Mouse (Mus musculus) forelimb bud, embryonic 11.5 days (tissue): ENCODE measurements around the gene Tle3.

Source experiments
- DNase-seq: peaks from one replicate; pipeline ENCODE4 v3.0.0-alpha.2; 2012; ENCODE audit warnings: low read depth, low spot score

Tle3 gene

GRCm38 (mm10) chr9:61434062-61434461, 61.9 kb downstream of the Tle3 start:
- no peak for DNase-seq

DNA sequence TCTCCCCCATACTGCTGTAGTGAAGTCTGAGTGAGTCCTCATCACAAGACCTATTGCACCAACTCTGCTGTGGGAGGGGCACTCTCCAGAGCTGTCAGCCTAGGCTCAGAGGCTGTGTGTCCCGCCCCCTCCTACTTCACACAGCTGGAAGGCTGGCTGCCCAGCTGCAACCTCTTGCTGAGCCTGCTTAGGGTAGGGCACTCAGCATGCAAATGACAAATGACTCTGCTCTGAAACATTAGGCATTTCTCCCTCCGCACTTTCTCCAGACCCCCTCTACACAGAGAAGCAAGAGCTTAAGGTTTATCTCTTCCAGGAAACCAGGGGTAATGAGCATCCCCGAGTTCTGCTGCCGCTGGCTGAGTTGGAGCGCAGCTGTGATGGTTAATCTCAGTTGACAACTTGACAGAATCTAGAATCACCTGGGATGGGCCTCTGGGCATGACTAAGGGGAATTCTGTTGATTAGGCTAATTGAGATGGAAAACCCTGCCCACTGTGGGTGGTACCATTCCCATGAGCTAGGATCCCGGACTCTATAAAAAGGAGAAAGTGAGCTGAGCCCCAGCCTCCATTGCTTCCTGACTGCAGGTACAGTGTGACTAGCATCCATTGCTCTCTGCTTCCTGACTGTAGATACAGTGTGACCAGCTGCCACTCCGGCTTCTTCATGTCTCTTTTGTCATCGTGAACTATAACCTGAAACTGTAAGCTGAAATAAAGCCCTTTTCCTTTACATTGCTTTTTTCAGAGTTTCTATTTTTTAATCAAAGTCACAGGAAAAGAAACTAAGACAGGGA, 63.2 kb downstream of the Tle3 start:
- peak; percentile 41 for DNase-seq

GRCm38 (mm10) chr9:61436104-61436503, 63.9 kb downstream of the Tle3 start:
- DNase-seq: no peak

- DNase-seq: no peak
These were observed 64.6 kb downstream of the Tle3 start for GRCm38 (mm10) chr9:61436761-61437160.

GRCm38 (mm10) chr9:61439092-61439491, 66.9 kb downstream of the Tle3 start:
- DNase-seq: no peak

- DNase-seq: no peak
These were observed 67.8 kb downstream of the Tle3 start for GRCm38 (mm10) chr9:61439979-61440378.

DNA sequence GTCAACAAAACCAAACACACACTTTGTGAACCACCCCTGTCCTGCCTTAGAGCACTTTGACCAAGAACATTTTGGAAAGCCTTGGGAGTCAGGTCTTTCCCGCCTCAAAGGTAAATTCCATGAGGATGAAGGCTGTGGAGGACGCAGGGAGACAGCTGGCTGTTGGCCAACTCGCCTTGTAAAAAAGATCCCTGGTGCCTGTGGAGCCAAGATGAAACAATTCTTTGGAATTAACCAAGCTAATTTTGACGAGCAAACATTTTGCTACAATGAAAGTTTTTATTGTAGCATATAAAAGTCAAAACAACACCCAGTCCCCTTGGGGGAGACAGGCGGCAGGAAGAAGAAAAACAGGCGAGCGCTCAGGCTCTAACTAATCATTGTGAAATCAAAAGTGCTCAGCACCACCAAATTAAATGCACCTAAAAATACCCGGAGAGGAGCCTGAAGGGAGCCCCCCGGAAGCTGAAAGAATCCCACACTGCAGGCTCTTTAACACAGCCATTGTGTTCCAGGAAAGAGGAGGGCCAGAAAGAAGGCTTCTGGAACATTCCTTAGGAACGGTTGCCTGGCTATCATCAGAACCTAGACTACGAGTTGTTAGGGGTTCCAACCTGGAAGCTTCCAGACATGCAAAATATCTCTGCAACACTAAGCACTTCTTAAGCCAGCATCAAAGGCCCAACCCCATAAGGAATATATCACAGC, 69.2 kb downstream of the Tle3 start:
- peak; percentile 72 for DNase-seq

- no peak for DNase-seq
These were observed 70.9 kb downstream of the Tle3 start for GRCm38 (mm10) chr9:61442951-61443630.

- DNase-seq: no peak
These were observed 73.0 kb downstream of the Tle3 start for GRCm38 (mm10) chr9:61445151-61445550.

DNA sequence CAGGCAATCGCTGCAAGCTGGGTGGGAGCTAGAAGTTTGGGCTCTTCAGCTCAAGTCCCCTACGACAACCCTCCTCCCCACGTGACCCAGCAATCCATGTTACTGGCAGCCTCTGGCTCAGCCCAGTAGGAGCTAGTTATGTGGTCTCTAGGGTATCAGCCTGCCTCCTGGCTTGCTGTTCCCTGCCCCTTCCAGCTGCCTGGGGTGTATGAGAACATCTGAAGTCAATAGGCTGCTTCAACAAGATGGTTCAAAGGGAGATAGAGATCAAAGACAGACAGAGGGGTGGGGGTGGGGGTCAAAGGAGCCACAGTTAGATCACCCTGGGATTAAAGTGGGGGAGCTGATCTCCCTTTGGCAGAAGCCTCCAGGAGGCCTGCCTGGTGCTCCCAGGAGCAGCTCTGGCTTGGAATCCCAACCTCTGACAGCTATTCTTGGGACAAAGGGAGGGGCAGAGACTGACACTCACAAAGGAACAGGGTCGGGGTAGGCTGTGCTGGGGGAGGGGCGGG, 73.6 kb downstream of the Tle3 start:
- no peak for DNase-seq

GRCm38 (mm10) chr9:61446965-61447364, 74.8 kb downstream of the Tle3 start:
- DNase-seq: no peak

GRCm38 (mm10) chr9:61449363-61449904, 77.3 kb downstream of the Tle3 start:
- DNase-seq: no peak

DNA sequence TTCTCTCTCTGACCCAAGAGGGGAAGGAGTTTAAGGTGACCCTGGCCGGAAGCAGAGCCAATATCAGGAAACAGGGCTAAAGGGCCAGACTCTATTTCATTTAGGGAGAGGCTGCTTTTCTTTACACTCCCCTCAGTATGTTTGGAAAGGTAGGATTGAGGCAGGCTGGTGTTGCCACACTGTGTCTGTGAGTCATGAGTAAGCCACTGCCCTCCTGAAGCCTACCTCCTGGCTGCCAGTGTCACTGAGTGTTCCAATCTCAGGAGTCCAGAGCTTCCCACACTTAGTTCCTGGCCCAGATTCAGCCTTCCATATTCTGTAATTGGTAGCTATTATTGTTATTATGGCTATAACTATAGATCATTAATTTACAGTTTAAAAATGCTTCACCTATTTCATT, 79.9 kb downstream of the Tle3 start:
- DNase-seq: no peak

GRCm38 (mm10) chr9:61455861-61456261, 83.7 kb downstream of the Tle3 start:
- no peak for DNase-seq

DNA sequence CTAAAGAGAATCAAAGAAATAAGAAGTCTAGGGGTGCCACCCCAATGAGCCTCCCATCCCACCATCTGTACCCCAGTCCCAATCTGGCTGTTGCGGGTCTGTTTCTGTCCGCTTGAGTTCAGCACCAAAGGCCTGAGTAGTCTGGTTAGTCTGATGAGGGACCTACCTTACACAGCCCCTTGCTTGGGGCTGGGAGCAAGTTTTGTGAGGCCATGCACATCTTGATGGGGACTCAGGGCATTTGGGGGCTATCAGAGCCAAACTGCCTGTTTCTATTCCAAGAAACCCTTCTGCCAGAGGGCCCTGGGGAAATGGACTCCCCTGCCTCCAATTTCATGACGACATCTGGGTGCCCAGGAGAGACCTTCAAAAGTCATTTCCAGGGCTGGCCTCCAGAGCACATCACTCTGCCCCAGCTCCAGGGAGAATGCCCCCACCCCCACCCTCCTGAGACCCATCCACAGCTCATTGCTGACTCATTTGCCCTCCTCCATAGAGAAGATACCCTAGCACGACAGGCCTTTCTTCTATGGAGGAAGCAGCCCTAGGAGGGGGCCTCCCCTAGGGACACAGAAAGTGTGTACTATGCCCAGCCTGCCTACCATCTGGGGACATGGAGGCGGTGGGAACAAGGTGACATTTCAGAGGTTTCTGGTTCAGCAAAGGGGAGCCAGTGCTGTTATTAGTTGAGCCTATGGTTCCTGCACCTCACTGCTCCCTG, 84.4 kb downstream of the Tle3 start:
- no peak for DNase-seq

DNA sequence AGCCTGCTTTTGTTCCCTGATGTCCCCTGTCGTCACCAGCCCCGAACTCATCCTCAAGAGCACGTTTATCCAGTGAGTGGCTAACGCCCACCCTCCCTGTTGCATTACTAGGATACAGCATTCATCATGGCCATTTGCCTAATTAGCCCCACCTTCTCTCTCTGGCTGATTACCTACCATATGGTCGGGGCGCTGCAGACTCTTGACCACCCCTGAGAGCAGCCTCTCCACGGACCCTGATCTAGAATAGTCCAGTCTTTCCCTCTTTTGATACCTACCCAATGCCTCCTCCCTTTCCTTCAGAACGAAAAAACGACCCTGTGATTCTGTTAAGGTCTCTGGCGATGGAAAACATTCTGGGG, 85.0 kb downstream of the Tle3 start:
- DNase-seq: no peak

DNA sequence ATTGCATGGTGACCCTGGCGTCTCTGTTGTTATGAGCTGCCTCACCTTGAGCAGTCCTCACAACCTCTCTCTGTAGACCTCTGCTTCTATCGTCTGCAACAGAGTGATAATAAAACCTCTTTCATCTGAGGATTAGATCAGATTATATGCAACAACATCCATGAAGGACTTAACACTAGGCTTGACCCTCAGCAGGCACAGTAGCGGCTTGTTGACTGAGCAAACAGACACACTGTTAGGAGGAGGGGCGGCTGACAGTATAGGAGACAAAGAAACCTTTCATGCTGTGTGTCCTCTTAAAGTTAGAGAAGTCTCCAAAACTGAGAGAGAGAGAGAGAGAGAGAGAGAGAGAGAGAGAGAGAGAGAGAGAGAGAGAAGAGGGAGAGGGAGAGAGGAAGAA, 89.7 kb downstream of the Tle3 start:
- DNase-seq: no peak

DNA sequence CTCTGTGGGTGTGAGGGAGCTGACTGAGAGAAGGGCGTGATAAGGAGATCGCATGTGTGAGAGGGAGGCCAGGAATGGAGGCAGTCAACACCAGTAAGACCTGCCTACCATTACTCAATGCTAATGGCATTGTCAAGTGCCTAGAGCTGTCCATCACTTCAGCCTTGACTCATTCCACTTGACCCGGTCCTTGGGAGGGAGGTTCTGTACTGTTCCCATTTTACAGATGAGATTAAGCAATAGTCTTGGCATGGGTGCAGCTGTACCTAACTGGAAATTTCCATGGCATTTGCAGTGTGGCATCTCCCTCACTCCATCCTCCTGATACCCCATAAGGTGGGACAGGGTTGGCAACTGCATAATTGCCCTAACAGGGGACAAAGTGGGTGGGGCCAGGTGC, 95.3 kb downstream of the Tle3 start:
- no peak for DNase-seq
